Mouse (Mus musculus) forebrain, embryonic 12.5 days (tissue): ENCODE data around the gene Sptlc2. TPM values are rescaled to one million over a fixed set of nuclear protein-coding genes. Genes with fewer than 3 reads are reported as not detected.

Source experiments
- ATAC-seq: fragments of 200-750 bp; cut with Nextera tagmentation; 2 replicates; pipeline ENCODE4 v1.8.0; 2017; ENCODE audit warnings: moderate TSS enrichment; ENCODE audit not compliant: low FRiP score
- H3K27ac ChIP-seq: fragments of 300-500 bp; sonication (generic); 2 replicates; pipeline ENCODE4 v1.5.1; 2016; ENCODE audit warnings: mild to moderate bottlenecking
- H3K27me3 ChIP-seq: fragments of 300-500 bp; sonication (generic); 2 replicates; pipeline ENCODE4 v1.6.1; 2016; ENCODE audit warnings: mild to moderate bottlenecking
- H3K36me3 ChIP-seq: fragments of 300-500 bp; sonication (generic); replicated peaks from 2 replicates; pipeline ENCODE4 v1.6.1; 2016; ENCODE audit warnings: mild to moderate bottlenecking
- H3K4me1 ChIP-seq: fragments of 300-500 bp; sonication (generic); 2 replicates; pipeline ENCODE4 v1.6.1; 2016
- H3K4me2 ChIP-seq: fragments of 300-500 bp; sonication (generic); 2 replicates; pipeline ENCODE4 v1.6.1; 2016; ENCODE audit warnings: mild to moderate bottlenecking, moderate library complexity
- H3K4me3 ChIP-seq: fragments of 300-500 bp; sonication (generic); replicated peaks from 2 replicates; pipeline ENCODE4 v1.5.1; 2016; ENCODE audit warnings: mild to moderate bottlenecking
- H3K9ac ChIP-seq: fragments of 300-500 bp; sonication (generic); 2 replicates; pipeline ENCODE4 v1.6.1; 2016; ENCODE audit warnings: mild to moderate bottlenecking
- H3K9me3 ChIP-seq: fragments of 300-500 bp; sonication (generic); 2 replicates; pipeline ENCODE4 v1.6.1; 2016
- WGBS: fragments of 180-500 bp; shearing (Covaris S2); methylation state at CpG from one replicate; pipeline ENCODE4 v1.1.7; 2016; 5-methylcytosine and 5-hydroxymethylcytosine counted together
- polyA plus RNA-seq: library from polyadenylated mRNA; unstranded; fragments of >200 nt; fragmentation: Nextera tagmentation; extraction: Ambion mirVana; gene quantifications from 2 replicates; pipeline ENCODE4 v1.2.1, GENCODE M21; 2016

Gene Sptlc2
- polyA plus RNA-seq, 1 experiment from 2014 or later = 54.2 TPM

DNA sequence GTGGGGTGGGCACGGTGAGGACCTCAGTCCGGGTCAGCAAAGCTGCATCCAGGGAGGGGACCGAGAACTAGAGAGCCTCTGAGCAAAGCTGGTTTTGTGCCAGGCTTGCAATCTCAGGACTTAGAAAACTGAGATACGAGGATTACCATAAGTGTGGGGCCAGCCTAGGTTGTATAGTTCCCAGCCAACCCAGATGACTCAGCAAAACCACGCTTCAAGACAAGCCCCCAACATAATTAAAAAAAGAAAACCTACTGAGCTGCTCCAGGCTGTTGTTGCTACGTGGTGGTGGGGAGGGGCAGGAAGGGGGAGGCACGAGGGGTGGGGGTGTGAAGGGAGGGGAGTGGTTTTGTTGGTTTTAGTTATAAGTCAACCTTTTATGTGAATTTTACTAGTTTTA is 22.8 kb upstream of the Sptlc2 start:
- WGBS = 61% methylated on average over 7 of the region's 7 CpGs
- Histone ChIP-seq H3K4me2 (no peak overlapping the region), H3K4me3 (no peak overlapping the region), H3K9ac (no peak overlapping the region), H3K27ac (no peak overlapping the region), H3K36me3 (no peaks in the 10 kb centered on the region), H3K4me1 (peaks cover 7% of the 10 kb centered on the region; the same call in 1 of the 2 replicates), H3K27me3 (no peaks in the 10 kb centered on the region), H3K9me3 (no peaks in the 10 kb centered on the region)
- ATAC-seq = no peak

DNA sequence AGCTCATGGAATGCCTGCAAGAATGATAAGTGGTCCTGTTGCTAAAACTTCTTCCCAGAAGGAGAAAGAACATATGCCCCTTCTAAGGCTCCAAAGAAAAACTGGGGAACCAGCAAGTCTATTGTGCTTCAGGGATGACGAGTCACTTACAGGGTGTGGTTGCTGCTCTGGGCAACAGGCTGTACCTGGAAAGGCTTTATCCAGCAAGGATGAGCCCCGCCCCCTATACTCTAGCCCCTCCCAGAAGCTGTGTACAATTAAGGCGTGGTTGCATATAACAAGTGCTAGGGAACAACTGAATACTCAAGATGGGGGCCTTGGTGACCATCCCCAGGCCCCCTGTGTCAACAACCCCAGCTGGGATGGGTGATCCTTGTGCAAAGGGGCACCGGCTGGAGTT is 21.0 kb upstream of the Sptlc2 start:
- no peak overlapping the region for H3K4me2 ChIP-seq
- no peak overlapping the region for H3K4me3 ChIP-seq
- H3K4me1 ChIP-seq = peaks cover 7% of the 10 kb centered on the region; the same call in 1 of the 2 replicates
- no peaks in the 10 kb centered on the region for H3K36me3 ChIP-seq
- H3K9ac ChIP-seq = no peak overlapping the region
- ATAC-seq = no peak
- no peak overlapping the region for H3K27ac ChIP-seq
- 86% methylated on average over 4 of the region's 4 CpGs for WGBS
- H3K9me3 ChIP-seq = no peaks in the 10 kb centered on the region
- no peaks in the 10 kb centered on the region for H3K27me3 ChIP-seq

DNA sequence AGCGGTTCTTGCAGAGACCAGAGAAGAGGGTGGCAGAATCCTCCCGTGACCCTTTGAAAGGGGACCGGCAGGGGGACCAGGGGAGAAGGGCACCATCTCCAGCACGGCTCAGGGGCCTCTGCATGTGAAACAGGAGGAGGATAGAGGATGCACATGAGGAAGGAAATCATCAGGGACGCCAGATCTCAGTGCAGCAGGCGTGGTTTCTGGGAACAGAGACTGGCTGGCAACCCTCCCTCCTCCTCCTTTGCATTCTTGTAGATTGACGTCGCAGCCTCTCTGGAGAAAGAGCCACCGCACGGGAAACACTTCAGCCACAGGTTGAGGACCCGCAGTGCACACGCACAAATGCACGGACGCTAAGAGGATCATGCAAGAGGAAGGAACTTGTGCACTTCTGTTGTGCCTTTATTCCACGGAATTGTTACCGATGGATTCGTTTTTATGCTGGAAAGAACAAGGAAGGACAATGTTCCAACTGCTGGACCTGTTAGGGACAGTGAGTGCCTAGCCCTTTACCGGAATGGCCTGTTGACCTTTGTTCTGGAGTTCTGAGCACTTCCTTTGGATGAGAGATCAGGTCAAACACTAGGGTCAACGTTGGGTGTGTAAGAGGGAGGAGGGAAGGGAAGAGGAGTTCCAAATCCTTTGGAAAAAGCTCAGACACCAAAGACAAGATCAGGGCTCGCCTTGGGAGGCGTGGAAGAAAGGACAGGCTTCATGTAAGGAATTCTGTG is 19.9 kb upstream of the Sptlc2 start:
- H3K27me3 ChIP-seq = no peaks in the 10 kb centered on the region
- peaks cover 7% of the 10 kb centered on the region; the same call in 1 of the 2 replicates for H3K4me1 ChIP-seq
- 47% methylated on average over 21 of the region's 21 CpGs for WGBS
- no peaks in the 10 kb centered on the region for H3K36me3 ChIP-seq
- H3K27ac ChIP-seq = no peak overlapping the region
- H3K9ac ChIP-seq = no peak overlapping the region
- no peak overlapping the region for H3K4me3 ChIP-seq
- no peak for ATAC-seq
- no peak overlapping the region for H3K4me2 ChIP-seq
- H3K9me3 ChIP-seq = no peaks in the 10 kb centered on the region

DNA sequence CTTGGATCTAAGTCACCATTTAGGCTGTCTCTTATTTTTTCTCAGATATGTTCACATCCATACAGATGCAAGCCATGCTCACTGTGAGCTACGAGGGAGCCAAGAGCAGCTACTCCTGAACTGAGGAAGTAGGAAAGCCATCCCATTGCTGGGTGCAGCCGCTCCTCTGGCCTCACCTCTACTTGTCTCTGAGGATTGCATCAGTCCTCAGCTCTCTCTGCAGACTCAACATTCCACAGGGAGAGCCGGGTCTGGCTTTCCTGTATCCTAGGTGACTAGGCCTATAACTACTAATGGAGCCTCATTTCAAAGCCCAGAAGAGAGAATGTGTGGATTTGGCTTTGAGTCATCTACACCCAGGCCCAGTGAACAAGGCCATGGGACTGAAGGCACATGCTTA is 17.6 kb upstream of the Sptlc2 start:
- 82% methylated on average over 3 of the region's 3 CpGs for WGBS
- H3K27me3 ChIP-seq = no peaks in the 10 kb centered on the region
- H3K9me3 ChIP-seq = no peaks in the 10 kb centered on the region
- H3K36me3 ChIP-seq = no peaks in the 10 kb centered on the region
- no peak for ATAC-seq
- peaks cover 7% of the 10 kb centered on the region; the same call in 1 of the 2 replicates for H3K4me1 ChIP-seq
- H3K4me3 ChIP-seq = no peak overlapping the region
- H3K9ac ChIP-seq = no peak overlapping the region
- no peak overlapping the region for H3K27ac ChIP-seq
- no peak overlapping the region for H3K4me2 ChIP-seq

DNA sequence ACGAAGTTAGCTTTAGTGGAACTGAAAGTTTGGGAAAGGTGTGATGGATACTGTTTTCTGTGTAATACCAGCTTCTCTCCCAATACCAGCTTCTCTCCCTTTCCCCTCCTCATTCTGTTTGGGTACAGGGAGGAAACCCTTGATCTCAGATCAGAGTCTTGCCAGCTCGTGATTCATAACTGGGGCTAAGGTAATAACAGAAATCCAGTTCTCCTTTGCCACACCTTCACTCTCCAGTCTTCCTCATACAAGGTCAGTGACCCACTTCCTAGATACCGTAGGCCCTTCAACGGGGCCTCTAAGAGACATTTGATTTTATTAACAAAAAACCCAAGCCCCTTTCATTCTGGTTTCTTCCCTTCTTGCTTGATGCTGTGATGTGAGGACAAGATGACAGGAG is 17.0 kb upstream of the Sptlc2 start:
- H3K4me3 ChIP-seq = no peak overlapping the region
- H3K27me3 ChIP-seq = no peaks in the 10 kb centered on the region
- H3K4me2 ChIP-seq = no peak overlapping the region
- no peaks in the 10 kb centered on the region for H3K36me3 ChIP-seq
- no peak for ATAC-seq
- H3K9ac ChIP-seq = no peak overlapping the region
- no peak overlapping the region for H3K27ac ChIP-seq
- peaks cover 7% of the 10 kb centered on the region; the same call in 1 of the 2 replicates for H3K4me1 ChIP-seq
- WGBS = 90% methylated on average over 4 of the region's 4 CpGs
- no peaks in the 10 kb centered on the region for H3K9me3 ChIP-seq

DNA sequence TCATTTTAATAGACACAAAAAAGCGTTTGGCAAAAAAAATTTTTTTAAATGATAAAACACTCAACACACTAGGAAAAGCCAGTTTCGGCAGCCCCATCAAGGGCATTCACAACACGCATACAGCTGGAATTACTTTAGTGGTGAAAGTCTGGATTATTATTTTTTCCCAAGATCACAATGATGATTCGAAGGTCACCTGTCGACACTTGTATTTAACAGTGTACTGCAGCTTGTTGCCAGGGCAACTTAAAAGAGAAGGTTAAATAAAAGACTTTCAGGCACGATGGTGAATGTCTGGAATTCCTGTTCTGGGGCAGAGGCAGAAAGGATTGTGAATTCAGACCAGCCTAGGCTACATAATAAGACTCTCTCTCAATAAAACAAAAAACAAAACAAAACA is 13.7 kb upstream of the Sptlc2 start:
- ATAC-seq = no peak
- no peak overlapping the region for H3K9ac ChIP-seq
- no peaks in the 10 kb centered on the region for H3K4me1 ChIP-seq
- no peak overlapping the region for H3K4me2 ChIP-seq
- no peak overlapping the region for H3K27ac ChIP-seq
- 53% methylated on average over 6 of the region's 6 CpGs for WGBS
- H3K9me3 ChIP-seq = no peaks in the 10 kb centered on the region
- H3K36me3 ChIP-seq = no peaks in the 10 kb centered on the region
- no peaks in the 10 kb centered on the region for H3K27me3 ChIP-seq
- no peak overlapping the region for H3K4me3 ChIP-seq

DNA sequence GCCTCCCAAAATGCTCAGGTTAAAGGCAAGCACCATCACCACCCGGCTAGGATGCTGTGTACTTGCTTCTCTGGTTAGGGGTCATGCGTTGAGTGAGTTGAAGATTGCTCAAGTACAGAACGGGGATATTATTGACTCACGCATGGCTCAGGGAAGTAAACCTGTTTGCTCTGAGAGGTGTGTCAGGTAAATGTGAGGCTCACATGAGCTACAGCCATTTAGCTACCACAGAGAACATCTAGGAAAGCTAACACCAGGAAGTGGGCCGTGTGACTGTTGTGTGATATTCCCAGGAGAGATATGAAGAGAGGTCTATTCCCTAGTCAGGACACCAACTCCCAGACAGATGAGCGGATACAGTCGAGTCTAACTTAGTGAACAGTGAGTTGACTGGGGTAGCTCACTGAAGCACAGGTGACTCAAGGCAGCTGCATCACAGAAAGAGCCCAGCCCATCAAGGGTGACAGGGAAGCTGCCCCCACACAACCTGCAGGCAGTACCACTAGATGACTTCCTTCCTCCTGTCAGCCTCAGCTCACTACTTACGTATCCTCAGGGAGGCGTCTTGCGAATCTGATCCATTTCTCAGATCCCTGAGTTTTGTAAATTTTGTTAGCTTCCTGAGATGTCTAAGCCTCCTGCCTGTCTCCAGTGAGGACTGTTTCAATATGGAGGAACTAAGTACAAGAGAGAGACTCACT is 11.1 kb upstream of the Sptlc2 start:
- no peak for ATAC-seq
- 92% methylated on average over 10 of the region's 10 CpGs for WGBS

DNA sequence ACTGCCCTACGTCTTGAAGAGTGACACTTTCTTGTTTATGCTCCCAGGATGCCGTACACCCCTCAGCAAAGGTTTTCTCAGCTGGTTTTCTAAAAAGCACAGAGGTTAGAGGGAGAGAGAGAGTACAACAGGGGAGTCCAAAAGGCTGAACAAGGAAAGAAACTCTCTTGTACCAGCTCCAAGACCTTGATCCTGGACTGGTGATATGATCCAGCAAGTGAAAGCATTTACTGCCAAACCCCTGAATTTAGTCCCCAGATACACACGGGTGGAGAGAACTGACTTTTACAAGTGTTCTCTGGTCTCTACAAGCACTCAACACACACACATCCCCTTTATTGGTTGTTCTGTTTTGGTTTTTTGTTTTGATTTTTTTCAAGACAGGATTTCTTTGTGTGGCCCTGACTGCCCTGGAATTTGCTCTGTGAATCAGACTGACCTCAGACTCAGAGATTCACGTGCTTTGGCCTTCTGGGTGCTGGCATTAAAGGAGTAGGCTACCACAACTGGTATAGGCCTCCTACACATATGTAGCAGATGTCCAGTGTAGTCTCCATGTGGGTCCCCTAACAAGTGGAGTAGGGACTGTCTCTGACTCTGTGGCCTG is 9.8 kb upstream of the Sptlc2 start:
- Histone ChIP-seq H3K36me3 (no peaks in the 10 kb centered on the region), H3K27me3 (no peaks in the 10 kb centered on the region), H3K4me1 (no peaks in the 10 kb centered on the region), H3K9me3 (no peaks in the 10 kb centered on the region), H3K4me2 (no peak overlapping the region), H3K4me3 (no peak overlapping the region), H3K27ac (no peak overlapping the region), H3K9ac (no peak overlapping the region)
- WGBS = 73% methylated on average over 4 of the region's 4 CpGs
- ATAC-seq = no peak

More for the DNA sequence above, 11.1 kb upstream of the Sptlc2 start:
- no peak overlapping the region for H3K4me2 ChIP-seq
- H3K27ac ChIP-seq = no peak overlapping the region
- H3K4me3 ChIP-seq = no peak overlapping the region
- H3K36me3 ChIP-seq = no peaks in the 10 kb centered on the region
- no peak overlapping the region for H3K9ac ChIP-seq
- no peaks in the 10 kb centered on the region for H3K4me1 ChIP-seq
- no peaks in the 10 kb centered on the region for H3K9me3 ChIP-seq
- no peaks in the 10 kb centered on the region for H3K27me3 ChIP-seq

DNA sequence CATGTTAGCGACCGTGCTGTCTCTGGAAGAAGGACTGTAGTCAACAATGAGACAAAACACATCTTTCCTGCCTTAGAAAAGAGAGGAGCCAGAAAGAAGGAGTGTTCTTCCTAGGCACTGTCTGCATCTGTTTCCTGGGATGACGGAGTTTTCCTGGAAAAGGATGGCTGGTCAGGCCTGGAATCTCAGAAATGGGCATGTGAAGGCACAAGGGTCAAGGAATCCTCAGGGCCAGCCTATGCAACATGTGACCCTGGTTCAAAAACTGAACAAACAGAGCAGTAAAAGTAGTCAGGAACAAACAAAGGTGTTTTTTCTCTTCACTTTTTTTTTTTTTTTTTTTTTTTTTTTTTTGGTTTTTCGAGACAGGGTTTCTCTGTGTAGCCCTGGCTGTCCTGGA is 9.0 kb upstream of the Sptlc2 start:
- no peak overlapping the region for H3K4me2 ChIP-seq
- H3K27ac ChIP-seq = no peak overlapping the region
- no peaks in the 10 kb centered on the region for H3K27me3 ChIP-seq
- no peaks in the 10 kb centered on the region for H3K36me3 ChIP-seq
- 84% methylated on average over 3 of the region's 4 CpGs for WGBS
- no peak overlapping the region for H3K9ac ChIP-seq
- H3K9me3 ChIP-seq = no peaks in the 10 kb centered on the region
- no peak for ATAC-seq
- no peak overlapping the region for H3K4me3 ChIP-seq
- H3K4me1 ChIP-seq = no peaks in the 10 kb centered on the region

DNA sequence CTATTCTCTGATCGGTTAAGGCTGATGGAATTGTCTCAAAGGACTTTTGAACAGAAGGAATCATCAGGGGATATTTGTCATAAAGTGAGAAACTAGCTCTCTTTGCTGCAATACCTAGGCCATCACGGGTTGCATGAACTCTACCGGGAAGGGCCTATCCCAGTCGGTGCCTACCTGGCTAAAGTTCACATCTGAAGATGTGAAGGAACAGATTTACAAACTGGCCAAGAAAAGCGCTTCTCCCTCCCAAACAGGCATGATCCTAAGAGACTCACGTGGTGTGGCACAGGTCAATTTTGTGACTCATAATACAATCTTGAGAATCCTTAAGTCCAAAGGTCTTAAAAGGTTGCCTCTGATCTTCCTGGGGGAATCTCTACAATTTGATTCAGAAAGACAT is 6.2 kb upstream of the Sptlc2 start:
- 83% methylated on average over 6 of the region's 6 CpGs for WGBS
- no peak for ATAC-seq

DNA sequence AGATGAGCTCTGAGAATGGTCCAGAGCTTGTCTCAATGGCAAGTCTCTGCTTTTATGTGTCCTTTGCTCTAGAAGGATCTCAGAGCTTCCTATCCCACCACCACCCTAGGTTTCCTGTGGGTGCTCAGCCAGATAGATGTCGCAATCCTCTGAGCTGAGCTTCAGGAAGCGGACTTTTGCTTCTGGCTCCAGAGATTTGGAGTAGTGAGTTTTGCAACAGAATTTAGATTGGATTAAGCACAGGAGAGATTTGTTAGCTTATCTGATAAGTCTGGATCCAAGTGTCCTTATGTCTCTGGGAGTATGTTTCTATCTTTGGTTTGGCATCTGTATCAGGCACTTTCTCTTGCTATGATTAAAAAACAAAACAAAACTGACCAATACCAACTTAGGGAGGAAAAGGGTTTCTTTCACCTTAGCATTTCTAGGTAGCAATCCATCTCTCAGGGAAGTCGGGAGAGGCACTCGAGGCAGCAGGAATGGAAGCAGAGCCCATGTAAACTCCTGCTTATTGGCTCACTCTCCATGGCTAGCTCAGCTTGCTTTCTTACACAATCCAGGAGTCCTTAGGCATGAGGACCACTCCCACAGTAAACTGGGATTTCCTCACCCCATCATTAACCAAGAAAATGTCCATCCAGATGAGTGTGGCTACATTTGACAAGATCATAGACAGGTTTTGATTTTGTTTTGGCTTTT is 5.4 kb upstream of the Sptlc2 start:
- no peaks in the 10 kb centered on the region for H3K36me3 ChIP-seq
- 91% methylated on average over 4 of the region's 4 CpGs for WGBS
- H3K27me3 ChIP-seq = no peaks in the 10 kb centered on the region
- H3K4me1 ChIP-seq = no peaks in the 10 kb centered on the region
- no peak overlapping the region for H3K4me3 ChIP-seq
- no peak overlapping the region for H3K27ac ChIP-seq
- H3K4me2 ChIP-seq = no peak overlapping the region
- H3K9me3 ChIP-seq = no peaks in the 10 kb centered on the region
- H3K9ac ChIP-seq = no peak overlapping the region
- ATAC-seq = no peak

More for the DNA sequence above, 6.2 kb upstream of the Sptlc2 start:
- Histone ChIP-seq H3K4me3 (no peak overlapping the region), H3K27me3 (no peaks in the 10 kb centered on the region), H3K9me3 (no peaks in the 10 kb centered on the region), H3K4me1 (no peaks in the 10 kb centered on the region), H3K9ac (no peak overlapping the region), H3K4me2 (no peak overlapping the region), H3K27ac (no peak overlapping the region), H3K36me3 (no peaks in the 10 kb centered on the region)

DNA sequence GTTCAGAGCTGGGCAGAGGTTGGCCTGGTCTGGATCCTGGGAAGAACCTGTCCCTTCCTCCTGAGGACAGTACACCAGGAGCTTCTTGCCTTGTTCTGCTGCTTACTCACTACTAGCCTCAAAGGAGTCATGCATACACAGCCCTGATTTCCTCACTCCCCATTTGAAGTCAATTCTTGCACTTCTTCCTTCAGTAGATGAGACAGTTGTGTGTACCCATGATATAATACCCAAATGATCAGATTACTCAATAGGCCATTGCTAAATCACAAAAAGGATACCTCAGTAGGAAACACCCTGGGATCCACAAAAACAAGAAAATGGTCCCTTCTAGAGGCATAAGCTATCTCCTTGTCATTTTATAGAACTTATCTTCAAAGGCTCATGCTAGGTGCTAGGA is 3.2 kb upstream of the Sptlc2 start:
- H3K36me3 ChIP-seq = no peaks in the 10 kb centered on the region
- no peak for ATAC-seq
- no peaks in the 10 kb centered on the region for H3K9me3 ChIP-seq

More for the DNA sequence above, 3.2 kb upstream of the Sptlc2 start:
- H3K9ac ChIP-seq = no peak overlapping the region
- no peak overlapping the region for H3K4me3 ChIP-seq
- no peak overlapping the region for H3K4me2 ChIP-seq
- no peak overlapping the region for H3K27ac ChIP-seq
- H3K27me3 ChIP-seq = no peaks in the 10 kb centered on the region
- H3K4me1 ChIP-seq = peaks cover 12% of the 10 kb centered on the region
